Mouse (Mus musculus) liver, embryonic 14.5 days (tissue): ENCODE data around the gene Peak1.

Source experiments
- CTCF ChIP-seq: IDR thresholded peaks from 2 replicates; pipeline ENCODE4 v1.5.1; 2016; ENCODE audit warnings: antibody characterized with exemption, low read depth, control low read depth
- EP300 ChIP-seq: IDR thresholded peaks from 2 replicates; pipeline ENCODE4 v1.6.1; 2016; ENCODE audit warnings: antibody characterized with exemption, low read depth

DNA sequence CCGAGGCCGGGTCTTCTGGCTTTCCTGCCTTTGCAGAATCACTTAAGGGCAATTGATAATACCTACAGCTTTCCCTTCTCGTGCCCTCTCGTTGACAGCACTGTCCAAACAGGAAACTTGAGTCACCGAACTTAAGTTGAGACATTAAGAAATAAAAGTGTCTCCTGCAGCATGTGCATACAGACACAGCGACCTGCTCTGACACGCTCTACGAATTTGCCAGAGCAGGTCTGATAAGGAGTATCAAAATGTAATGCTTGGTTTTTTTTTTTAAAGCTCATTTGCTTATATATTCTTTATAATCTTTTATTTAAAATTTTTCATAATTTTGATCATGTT is 152.9 kb downstream of the Peak1 start:
- TF ChIP-seq CTCF (no peak), EP300 (no peak)
